Mouse (Mus musculus) MEL (cell line): ENCODE data around the gene Eva1b. TPM values are rescaled to one million over a fixed set of nuclear protein-coding genes. Genes with fewer than 3 reads are reported as not detected.

Experiments
- DNase-seq: peaks from one replicate; pipeline ENCODE4 v3.0.0; 2011; ENCODE audit warnings: low read depth, low spot score
- H3K27ac ChIP-seq: 2 replicates; pipeline ENCODE4 v1.5.1; 2012; ENCODE audit warnings: low read depth, mild to moderate bottlenecking, control low read depth, low read length, moderate library complexity; ENCODE audit not compliant: control insufficient read depth
- H3K27me3 ChIP-seq, 2 experiments: fragments of 150-350 bp in 1 of 2; sonication (generic) in 1 of 2; 2 replicates each; pipeline ENCODE4 v1.6.1; 2012; ENCODE audit warnings: low read length in 2 of 2, mild to moderate bottlenecking in 2 of 2, improper control_type of control experiment in 1 of 2, moderate library complexity in 1 of 2; ENCODE audit not compliant: insufficient read depth in 2 of 2, control insufficient read depth in 1 of 2
- H3K36me3 ChIP-seq, 2 experiments: 2 replicates each; pipeline ENCODE4 v1.6.1; 2012 to 2014; ENCODE audit warnings: low read length in 2 of 2, improper control_type of control experiment in 1 of 2, inconsistent platforms in 1 of 2, mild to moderate bottlenecking in 1 of 2; ENCODE audit not compliant: insufficient read depth in 2 of 2, control insufficient read depth in 1 of 2
- H3K4me1 ChIP-seq, 2 experiments: fragments of 150-350 bp in 1 of 2; sonication (generic) in 1 of 2; 2 replicates each; pipeline ENCODE4 v1.6.1; 2012; ENCODE audit warnings: low read length in 2 of 2, improper control_type of control experiment in 1 of 2, mild to moderate bottlenecking in 1 of 2; ENCODE audit not compliant: insufficient read depth in 2 of 2, control insufficient read depth in 1 of 2
- H3K4me3 ChIP-seq, 2 experiments: fragments of 150-350 bp in 1 of 2; sonication (generic) in 1 of 2; 2 replicates each; pipeline ENCODE4 v1.5.1; 2012; ENCODE audit warnings: low read depth in 2 of 2, low read length in 2 of 2, mild to moderate bottlenecking in 2 of 2, moderate library complexity in 2 of 2, control low read depth in 1 of 2, improper control_type of control experiment in 1 of 2; ENCODE audit not compliant: control insufficient read depth in 1 of 2, insufficient read depth in 1 of 2
- H3K79me2 ChIP-seq: 2 replicates; pipeline ENCODE4 v1.6.1; 2012; ENCODE audit warnings: mild to moderate bottlenecking, low read length, moderate library complexity; ENCODE audit not compliant: control insufficient read depth, poor library complexity, insufficient read depth
- H3K9ac ChIP-seq: 2 replicates; pipeline ENCODE4 v1.6.1; 2012; ENCODE audit warnings: low read depth, mild to moderate bottlenecking, control low read depth, low read length, moderate library complexity; ENCODE audit not compliant: control insufficient read depth, poor library complexity, severe bottlenecking
- H3K9me3 ChIP-seq: fragments of 150-350 bp; sonication (generic); replicated peaks from 2 replicates; pipeline ENCODE4 v1.6.1; 2012; ENCODE audit warnings: mild to moderate bottlenecking, low read length, improper control_type of control experiment, moderate library complexity; ENCODE audit not compliant: insufficient read depth
- BHLHE40 ChIP-seq: IDR thresholded peaks from 2 replicates; pipeline ENCODE4 v1.6.1; 2012; ENCODE audit warnings: low read depth, mild to moderate bottlenecking, inconsistent platforms, low read length, improper control_type of control experiment, borderline replicate concordance
- CHD1 ChIP-seq: IDR thresholded peaks from 2 replicates; pipeline ENCODE4 v1.6.1; 2012; ENCODE audit warnings: low read depth, mild to moderate bottlenecking, inconsistent platforms, low read length, improper control_type of control experiment
- CHD2 ChIP-seq: IDR thresholded peaks from 2 replicates; pipeline ENCODE4 v1.6.1; 2011; ENCODE audit warnings: low read length, improper control_type of control experiment
- E2F4 ChIP-seq: IDR thresholded peaks from 2 replicates; pipeline ENCODE4 v1.6.1; 2011; ENCODE audit warnings: low read depth, low read length, improper control_type of control experiment, borderline replicate concordance
- EP300 ChIP-seq, 2 experiments: IDR thresholded peaks; 2 replicates each; pipeline ENCODE4 v1.6.1; 2011; ENCODE audit warnings: improper control_type of control experiment in 2 of 2, low read length in 2 of 2, low read depth in 1 of 2, mild to moderate bottlenecking in 1 of 2
- GABPA ChIP-seq: IDR thresholded peaks from 2 replicates; pipeline ENCODE4 v1.6.1; 2012; ENCODE audit warnings: low read depth, mild to moderate bottlenecking, inconsistent platforms, low read length, improper control_type of control experiment, moderate library complexity
- HCFC1 ChIP-seq: IDR thresholded peaks from 2 replicates; pipeline ENCODE4 v1.6.1; 2012; ENCODE audit warnings: low read depth, mild to moderate bottlenecking, inconsistent platforms, low read length, improper control_type of control experiment, moderate library complexity
- KAT2A ChIP-seq: conservative IDR thresholded peaks from 2 replicates; pipeline ENCODE4 v1.6.1; 2012; ENCODE audit warnings: low read depth, low read length, improper control_type of control experiment, inconsistent platforms
- MAZ ChIP-seq: IDR thresholded peaks from 2 replicates; pipeline ENCODE4 v1.6.1; 2012; ENCODE audit warnings: low read depth, mild to moderate bottlenecking, inconsistent platforms, low read length, improper control_type of control experiment
- MEF2A ChIP-seq: IDR thresholded peaks from 2 replicates; pipeline ENCODE4 v1.6.1; 2014; ENCODE audit warnings: low read depth, mild to moderate bottlenecking, inconsistent platforms, low read length, improper control_type of control experiment; ENCODE audit not compliant: poor library complexity, insufficient replicate concordance, severe bottlenecking; ENCODE audit errors: extremely low read depth
- MXI1 ChIP-seq: IDR thresholded peaks from 2 replicates; pipeline ENCODE4 v1.6.1; 2011; ENCODE audit warnings: mild to moderate bottlenecking, low read depth, low read length, improper control_type of control experiment
- MYC ChIP-seq: IDR thresholded peaks from 2 replicates; pipeline ENCODE4 v1.6.1; 2011; ENCODE audit warnings: low read depth, mild to moderate bottlenecking, low read length, improper control_type of control experiment, moderate library complexity
- NELFE ChIP-seq: IDR thresholded peaks from 2 replicates; pipeline ENCODE4 v1.6.1; 2011; ENCODE audit warnings: low read depth, low read length, improper control_type of control experiment
- NRF1 ChIP-seq: IDR thresholded peaks from 2 replicates; pipeline ENCODE4 v1.6.1; 2014; ENCODE audit warnings: low read depth, mild to moderate bottlenecking, inconsistent platforms, low read length, improper control_type of control experiment, moderate library complexity; ENCODE audit not compliant: poor library complexity, insufficient read depth, severe bottlenecking
- POLR2AphosphoS2 ChIP-seq: IDR thresholded peaks from 2 replicates; pipeline ENCODE4 v1.6.1; 2011; ENCODE audit warnings: low read length, improper control_type of control experiment
- SIN3A ChIP-seq: IDR thresholded peaks from 2 replicates; pipeline ENCODE4 v1.6.1; 2012; ENCODE audit warnings: low read length, improper control_type of control experiment, inconsistent platforms
- TAL1 ChIP-seq: IDR thresholded peaks from 2 replicates; pipeline ENCODE4 v1.6.1; 2012; ENCODE audit warnings: mild to moderate bottlenecking, inconsistent platforms, low read length, moderate library complexity, mixed read lengths
- TBP ChIP-seq: IDR thresholded peaks from 2 replicates; pipeline ENCODE4 v1.8.0; 2011; ENCODE audit warnings: low read depth, low read length, improper control_type of control experiment
- UBTF ChIP-seq: IDR thresholded peaks from 2 replicates; pipeline ENCODE4 v1.6.1; 2012; ENCODE audit warnings: low read depth, mild to moderate bottlenecking, inconsistent platforms, low read length, improper control_type of control experiment, moderate library complexity, borderline replicate concordance; ENCODE audit not compliant: insufficient read depth
- USF1 ChIP-seq: IDR thresholded peaks from 2 replicates; pipeline ENCODE4 v1.6.1; 2014; ENCODE audit warnings: low read depth, mild to moderate bottlenecking, inconsistent platforms, low read length, improper control_type of control experiment, moderate library complexity
- USF2 ChIP-seq, 2 experiments: IDR thresholded peaks; 2 replicates each; pipeline ENCODE4 v1.6.1; 2011 to 2012; ENCODE audit warnings: improper control_type of control experiment in 2 of 2, low read length in 2 of 2, borderline replicate concordance in 1 of 2, inconsistent platforms in 1 of 2, low read depth in 1 of 2, mild to moderate bottlenecking in 1 of 2; ENCODE audit not compliant: insufficient read depth in 1 of 2
- ZC3H11A ChIP-seq: IDR thresholded peaks from 2 replicates; pipeline ENCODE4 v1.6.1; 2012; ENCODE audit warnings: low read depth, mild to moderate bottlenecking, inconsistent platforms, low read length, improper control_type of control experiment
- ZKSCAN1 ChIP-seq: IDR thresholded peaks from 2 replicates; pipeline ENCODE4 v1.6.1; 2012; ENCODE audit warnings: low read depth, mild to moderate bottlenecking, inconsistent platforms, low read length, improper control_type of control experiment, moderate library complexity
- polyA plus RNA-seq, 2 experiments: library from polyadenylated mRNA; stranded (reverse) in 1 of 2; unstranded in 1 of 2; fragments of >175 nt in 1 of 2; fragments of >200 nt in 1 of 2; gene quantifications; 2 replicates each; pipeline versions ENCODE4 v1.2.1 to v1.2.4; 2012; ENCODE audit warnings: low replicate concordance in 2 of 2, low read depth in 1 of 2; ENCODE audit not compliant: insufficient read length in 2 of 2, insufficient read depth in 1 of 2, missing spikeins in 1 of 2
- total RNA-seq: library from RNA; depleted of rRNA; stranded (reverse); fragments of 300-350 nt; gene quantifications from 2 replicates; pipeline ENCODE4 v1.2.3, GENCODE M21; 2012

Gene Eva1b
- total and polyA plus RNA-seq, 3 experiments: 9.6 to 12.2 TPM; not detected in 1

DNA sequence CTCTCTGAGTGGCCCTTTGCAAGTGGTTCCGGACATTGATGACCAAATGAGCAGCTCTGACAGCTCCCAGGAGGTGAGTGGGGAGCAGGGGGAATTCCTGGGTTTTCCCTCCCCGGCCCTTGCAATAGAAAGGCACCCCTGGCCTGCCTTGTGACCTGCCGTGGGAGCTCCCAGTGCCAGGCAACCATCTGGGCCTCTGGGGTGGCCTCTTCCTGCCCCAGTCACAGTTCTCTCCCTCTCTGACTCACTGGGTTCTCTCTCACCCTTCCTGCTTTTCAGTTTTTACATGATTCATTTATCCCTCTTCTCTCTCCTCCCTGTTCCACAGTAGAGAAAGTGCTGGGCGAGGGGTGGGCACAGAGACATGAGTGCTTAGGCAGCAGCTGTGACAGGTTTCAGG is 9.8 kb upstream of the Eva1b start:
- peaks cover 0 to 4% of the 10 kb centered on the region in 2 experiments; a peak in 1 of 4 replicates for H3K36me3 ChIP-seq
- no peak overlapping the region for H3K27ac ChIP-seq
- no peak overlapping the region for H3K4me3 ChIP-seq
- H3K9ac ChIP-seq: no peak overlapping the region
- no peaks in the 10 kb centered on the region for H3K4me1 ChIP-seq
- no peaks in the 10 kb centered on the region for H3K9me3 ChIP-seq
- H3K27me3 ChIP-seq: no peaks in the 10 kb centered on the region
- DNase-seq: no peak
- no peak for TF ChIP-seq TAL1
- no peak for TF ChIP-seq SIN3A
- no peak for TF ChIP-seq MAZ
- TF ChIP-seq BHLHE40: no peak
- no peak for TF ChIP-seq USF1
- no peak for TF ChIP-seq ZC3H11A
- no peak for TF ChIP-seq POLR2AphosphoS2
- no peak for TF ChIP-seq E2F4
- no peak for TF ChIP-seq ZKSCAN1
- TF ChIP-seq HCFC1: no peak
- TF ChIP-seq TBP: no peak
- TF ChIP-seq MYC: no peak
- TF ChIP-seq UBTF: no peak
- no peak for TF ChIP-seq KAT2A
- TF ChIP-seq NRF1: no peak
- H3K79me2 ChIP-seq: no peaks in the 10 kb centered on the region

DNA sequence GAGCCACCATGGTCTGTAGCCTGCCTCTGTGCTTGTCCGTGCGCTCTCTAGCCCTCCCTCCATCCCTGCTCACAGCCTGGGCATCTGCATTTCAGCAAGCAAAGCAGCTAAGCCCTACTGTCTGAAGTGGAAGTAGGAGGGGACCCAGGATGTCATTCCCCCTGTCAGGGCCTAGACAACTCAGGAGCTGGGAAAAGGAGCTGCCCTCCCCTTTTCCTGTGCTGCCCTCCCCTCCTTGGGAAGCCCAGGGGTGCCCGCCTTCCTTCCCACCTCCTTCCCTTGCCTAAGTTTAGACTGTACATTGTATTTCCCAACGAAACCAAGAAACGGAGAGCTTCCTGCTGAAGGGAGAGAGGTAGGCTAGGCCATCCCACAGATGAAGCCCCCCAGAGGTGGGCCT is 6.5 kb upstream of the Eva1b start:
- Histone ChIP-seq H3K36me3 (peaks cover 0 to under 1% of the 10 kb centered on the region in 2 experiments; a peak in 1 of 4 replicates), H3K4me3 (no peak overlapping the region), H3K4me1 (no peaks in the 10 kb centered on the region), H3K27me3 (no peaks in the 10 kb centered on the region)
- no peak for TF ChIP-seq MEF2A
- TF ChIP-seq GABPA: no peak
- no peak for TF ChIP-seq MXI1
- TF ChIP-seq CHD1: no peak
- TF ChIP-seq USF1: no peak
- TF ChIP-seq USF2 (IDR thresholded peaks at IDR 0.05; ENCODE audit: borderline replicate concordance in 1 of 2, insufficient read depth in 1 of 2, low read depth in 1 of 2, low read length in 2 of 2): no peak
- no peak for TF ChIP-seq EP300 (IDR thresholded peaks at IDR 0.05; ENCODE audit: low read depth in 1 of 2, low read length in 2 of 2)
- TF ChIP-seq ZC3H11A: no peak
- TF ChIP-seq MAZ: no peak
- no peak for TF ChIP-seq NELFE
- no peak for TF ChIP-seq BHLHE40
- no peak for TF ChIP-seq E2F4
- no peak for TF ChIP-seq CHD2
- TF ChIP-seq NRF1: no peak
- TF ChIP-seq, all 39 proteins: peak for 0
- Histone ChIP-seq H3K79me2 (no peaks in the 10 kb centered on the region), H3K9me3 (no peaks in the 10 kb centered on the region), H3K27ac (no peak overlapping the region), H3K9ac (no peak overlapping the region)
- DNase-seq: no peak
